ENCODE assay signal across 13 mouse cellular contexts in genomic region chr5:64977128-64977527, GRCm38 (mm10).
"Had no signal": no experiment of that assay in that cellular context is flagged by ENCODE, and none has a peak within 500 bp of the region (broad histone marks: within the 10 kb centered on the region; RNA-seq: fewer than 3 reads in every experiment).

No protein-coding gene starts in this region.

- H3K27me3 ChIP-seq: kidney, embryonic 15.5 days; limb, embryonic 13.5 days; neural tube, embryonic 12.5 days had no signal

- H3K4me2 ChIP-seq: kidney, embryonic 15.5 days; limb, embryonic 13.5 days; neural tube, embryonic 12.5 days had no signal

- H3K9me3 ChIP-seq: kidney, embryonic 15.5 days; limb, embryonic 13.5 days; neural tube, embryonic 12.5 days had no signal

- H3K36me3 ChIP-seq: neural tube, embryonic 12.5 days had no signal

- ATAC-seq: intestine, embryonic 16.5 days had no signal

- H3K9ac ChIP-seq: kidney, embryonic 15.5 days; limb, embryonic 13.5 days; liver, embryonic 14.5 days; neural tube, embryonic 12.5 days had no signal

- H3K4me1 ChIP-seq: neural tube, embryonic 12.5 days had no signal

- H3K4me3 ChIP-seq: kidney, embryonic 15.5 days; limb, embryonic 13.5 days; neural tube, embryonic 12.5 days had no signal

- DNase-seq: kidney, adult 2 months; kidney, postnatal 14 days; left cerebral cortex, postnatal 4 days; lung, adult 18-20 months; right cerebral cortex, postnatal 4 days; spleen, adult 18-20 months; thymus, adult 2 months; thymus, postnatal 25 days had no signal

- H3K27ac ChIP-seq: kidney, embryonic 15.5 days; limb, embryonic 13.5 days; liver, embryonic 14.5 days; neural tube, embryonic 12.5 days had no signal
